Mouse (Mus musculus) lung, embryonic 16.5 days (tissue): ENCODE results near the gene Plxna4. TPM values are rescaled to one million over a fixed set of nuclear protein-coding genes. Genes with fewer than 3 reads are reported as not detected.
A peak's percentile ranks its signal among the peaks of the same experiment; 100 is the strongest.

Source experiments
- ATAC-seq: fragments of 200-750 bp; cut with Nextera tagmentation; 2 replicates; pipeline ENCODE4 v1.8.0; 2017; ENCODE audit warnings: low read depth, mild to moderate bottlenecking, moderate library complexity
- H3K27ac ChIP-seq: fragments of 300-500 bp; sonication (generic); 2 replicates; pipeline ENCODE4 v1.5.1; 2014; ENCODE audit warnings: mild to moderate bottlenecking, control low read depth, low read length
- H3K27me3 ChIP-seq: fragments of 300-500 bp; sonication (generic); 2 replicates; pipeline ENCODE4 v1.6.1; 2014; ENCODE audit warnings: low read depth, low read length, mixed read lengths; ENCODE audit not compliant: control insufficient read depth, insufficient read depth
- H3K36me3 ChIP-seq: fragments of 300-500 bp; sonication (generic); 2 replicates; pipeline ENCODE4 v1.6.1; 2014; ENCODE audit warnings: low read length; ENCODE audit not compliant: control insufficient read depth, insufficient read depth
- H3K4me1 ChIP-seq: fragments of 300-500 bp; sonication (generic); replicated peaks from 2 replicates; pipeline ENCODE4 v1.6.1; 2014; ENCODE audit warnings: low read length, mixed read lengths; ENCODE audit not compliant: control insufficient read depth, insufficient read depth
- H3K4me2 ChIP-seq: fragments of 300-500 bp; sonication (generic); 2 replicates; pipeline ENCODE4 v1.6.1; 2014; ENCODE audit warnings: low read depth, low read length, control low read depth
- H3K4me3 ChIP-seq: fragments of 300-500 bp; sonication (generic); 2 replicates; pipeline ENCODE4 v1.5.1; 2014; ENCODE audit warnings: mild to moderate bottlenecking, low read length, control low read depth
- H3K9ac ChIP-seq: fragments of 300-500 bp; sonication (generic); 2 replicates; pipeline ENCODE4 v1.6.1; 2014; ENCODE audit warnings: low read length, control low read depth
- H3K9me3 ChIP-seq: fragments of 300-500 bp; sonication (generic); 2 replicates; pipeline ENCODE4 v1.6.1; 2016; ENCODE audit warnings: low read length; ENCODE audit not compliant: control insufficient read depth
- WGBS: fragments of 180-500 bp; shearing (Covaris S2); extraction: QIAGEN DNeasy Blood & Tissue Kit; methylation state at CpG from one replicate; pipeline ENCODE4 v1.1.7; 2014; 5-methylcytosine and 5-hydroxymethylcytosine counted together
- polyA plus RNA-seq: library from polyadenylated mRNA; unstranded; fragments of >200 nt; fragmentation: Nextera tagmentation; extraction: Ambion mirVana; gene quantifications from 2 replicates; pipeline ENCODE4 v1.2.1, GENCODE M21; 2015

Gene Plxna4
- polyA plus RNA-seq, 1 experiment from 2014 or later = 1.8 TPM

DNA sequence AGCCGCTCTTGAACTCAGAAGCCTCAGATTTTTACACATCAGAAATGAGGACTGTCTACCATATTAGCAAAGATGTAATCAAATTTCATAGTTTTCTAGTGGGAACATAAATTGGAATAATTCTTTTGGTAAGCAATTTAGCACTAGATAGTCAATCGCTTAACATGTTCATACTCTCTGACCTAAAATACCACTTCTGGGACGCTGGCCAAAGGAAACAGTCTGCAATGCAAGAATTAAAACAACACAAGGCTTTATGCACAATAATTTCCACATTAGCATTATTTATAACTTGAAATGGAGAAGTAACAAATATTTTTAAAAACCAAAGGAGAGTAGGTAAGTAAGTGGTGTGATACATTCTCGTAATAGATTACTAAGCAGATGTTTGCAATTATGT, 170.6 kb downstream of the Plxna4 start:
- Histone ChIP-seq H3K4me1 (no peaks in the 10 kb centered on the region), H3K9me3 (no peaks in the 10 kb centered on the region), H3K4me3 (no peak overlapping the region), H3K36me3 (no peaks in the 10 kb centered on the region), H3K4me2 (no peak overlapping the region), H3K9ac (no peak overlapping the region), H3K27me3 (no peaks in the 10 kb centered on the region), H3K27ac (no peak overlapping the region)
- WGBS = 64% methylated on average over 4 of the region's 4 CpGs
- no peak for ATAC-seq

DNA sequence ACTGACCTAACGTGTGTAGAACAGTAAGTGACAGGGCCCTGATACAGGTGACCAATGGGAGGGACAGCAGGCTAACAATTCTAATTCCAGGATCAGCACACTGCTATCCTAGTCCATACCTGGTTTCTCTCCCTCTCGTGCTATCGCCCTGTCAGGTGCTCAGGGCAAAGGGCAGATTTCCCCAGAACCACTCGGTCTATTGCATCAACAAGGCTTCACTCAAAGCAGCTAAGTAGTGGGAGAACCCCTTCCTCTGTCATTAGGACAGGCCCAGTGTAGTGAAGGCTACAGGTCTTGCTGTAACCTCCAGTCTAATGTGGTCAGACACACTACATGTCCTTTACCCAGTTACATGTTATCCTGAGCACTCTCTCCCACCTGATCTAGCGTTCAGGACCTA, 176.7 kb downstream of the Plxna4 start:
- Histone ChIP-seq H3K9me3 (no peaks in the 10 kb centered on the region), H3K27ac (no peak overlapping the region), H3K4me1 (no peaks in the 10 kb centered on the region), H3K4me3 (no peak overlapping the region), H3K27me3 (no peaks in the 10 kb centered on the region), H3K36me3 (no peaks in the 10 kb centered on the region), H3K4me2 (no peak overlapping the region), H3K9ac (no peak overlapping the region)
- 54% methylated on average over 5 of the region's 5 CpGs for WGBS
- ATAC-seq = no peak

DNA sequence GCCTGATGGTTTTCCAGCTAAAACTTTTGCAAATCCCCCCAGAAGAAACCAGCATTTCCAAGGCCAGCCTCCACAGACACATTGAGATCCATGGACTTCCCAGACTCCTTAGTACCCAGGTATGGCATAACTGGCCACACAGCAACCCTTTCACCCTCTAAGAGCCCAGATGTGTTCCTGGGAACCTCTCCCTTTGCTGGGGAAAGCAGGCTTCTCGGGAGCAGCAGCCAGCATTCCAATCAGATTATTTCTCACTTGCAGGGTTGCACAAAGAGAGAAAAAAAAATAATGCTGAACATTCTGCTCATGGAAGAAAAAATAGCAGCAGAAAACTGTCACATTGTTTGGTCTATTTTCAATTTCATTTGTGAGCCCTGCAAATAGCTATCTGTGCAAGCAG, 178.4 kb downstream of the Plxna4 start:
- H3K4me2 ChIP-seq = no peak overlapping the region
- no peak for ATAC-seq
- H3K36me3 ChIP-seq = no peaks in the 10 kb centered on the region
- H3K4me1 ChIP-seq = no peaks in the 10 kb centered on the region
- no peaks in the 10 kb centered on the region for H3K27me3 ChIP-seq
- H3K9ac ChIP-seq = no peak overlapping the region
- WGBS = 17% methylated on average over 1 of the region's 1 CpGs
- H3K9me3 ChIP-seq = no peaks in the 10 kb centered on the region
- no peak overlapping the region for H3K4me3 ChIP-seq
- no peak overlapping the region for H3K27ac ChIP-seq

DNA sequence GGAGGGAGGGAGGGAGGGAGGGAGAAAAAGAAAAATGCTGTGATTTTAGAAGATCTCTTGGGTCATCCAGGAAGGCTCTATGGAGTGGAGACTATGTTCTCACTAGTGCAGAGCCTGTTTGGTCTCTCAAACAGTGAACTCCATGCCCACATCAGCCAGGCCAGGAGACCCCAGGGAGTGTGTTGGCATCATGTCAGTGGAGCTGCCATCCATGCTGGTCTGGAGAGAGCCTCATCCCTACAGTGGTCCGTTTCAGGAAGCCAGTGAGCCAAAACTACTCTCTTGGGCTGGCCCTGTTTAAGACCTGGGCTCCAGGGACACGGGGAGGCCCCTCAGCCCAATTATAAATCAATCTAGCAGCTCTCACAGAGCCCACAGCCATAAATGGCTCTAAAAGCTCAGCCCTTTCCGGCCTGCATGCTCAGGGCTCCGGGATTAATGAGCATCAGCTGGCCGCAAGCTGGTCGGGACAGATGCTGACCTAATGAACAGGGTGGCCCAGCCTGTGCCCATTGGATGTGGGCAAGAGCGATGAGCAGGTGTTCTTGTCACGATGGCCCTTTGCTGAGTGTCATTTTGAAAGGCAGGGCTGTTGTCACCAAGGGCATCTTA, 180.3 kb downstream of the Plxna4 start:
- H3K9me3 ChIP-seq = no peaks in the 10 kb centered on the region
- no peaks in the 10 kb centered on the region for H3K4me1 ChIP-seq
- WGBS = 56% methylated on average over 8 of the region's 8 CpGs
- no peak for ATAC-seq
- no peak overlapping the region for H3K4me3 ChIP-seq
- H3K27ac ChIP-seq = no peak overlapping the region
- H3K9ac ChIP-seq = no peak overlapping the region
- H3K27me3 ChIP-seq = no peaks in the 10 kb centered on the region
- H3K4me2 ChIP-seq = no peak overlapping the region
- no peaks in the 10 kb centered on the region for H3K36me3 ChIP-seq

DNA sequence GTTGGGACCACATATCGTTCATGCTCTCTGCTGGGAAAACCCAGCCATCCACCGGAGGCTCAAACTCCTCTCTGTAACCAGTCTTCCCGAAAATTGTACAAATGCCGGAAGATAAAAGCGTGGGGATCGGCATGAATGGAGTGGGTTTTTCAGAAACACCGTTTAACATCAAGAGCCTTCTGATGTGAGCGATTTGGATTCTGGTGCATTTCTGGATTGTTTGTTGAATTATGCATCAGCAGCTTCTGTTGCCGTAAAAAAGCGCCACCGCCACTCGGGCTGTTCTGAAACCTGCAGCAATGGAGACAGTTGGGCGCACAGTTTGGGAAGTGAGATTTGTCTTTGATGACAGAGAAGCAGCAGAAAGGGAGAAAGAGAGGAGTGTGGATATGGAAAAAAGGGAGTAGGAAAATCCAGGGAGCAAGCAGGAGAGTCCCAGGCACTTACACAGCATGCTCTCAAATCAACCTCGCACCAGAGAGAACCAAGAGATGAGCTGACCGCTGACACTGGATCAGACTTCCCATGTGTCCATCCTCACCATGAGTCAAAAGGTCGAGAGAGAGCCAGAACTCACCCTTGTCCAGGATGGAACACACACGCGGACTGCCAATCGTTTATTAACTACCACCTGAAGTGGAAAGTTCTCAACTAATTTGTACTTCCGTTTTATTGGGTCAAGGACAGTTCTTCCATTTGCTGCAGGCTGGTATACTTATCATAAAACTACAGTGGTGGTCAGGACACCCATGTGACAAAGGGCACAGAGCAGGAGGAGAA, 181.5 kb downstream of the Plxna4 start:
- no peaks in the 10 kb centered on the region for H3K27me3 ChIP-seq
- no peak overlapping the region for H3K4me3 ChIP-seq
- no peak overlapping the region for H3K27ac ChIP-seq
- H3K36me3 ChIP-seq = no peaks in the 10 kb centered on the region
- 84% methylated on average over 20 of the region's 20 CpGs for WGBS
- ATAC-seq = no peak
- no peaks in the 10 kb centered on the region for H3K9me3 ChIP-seq
- H3K9ac ChIP-seq = no peak overlapping the region
- no peak overlapping the region for H3K4me2 ChIP-seq
- H3K4me1 ChIP-seq = no peaks in the 10 kb centered on the region

DNA sequence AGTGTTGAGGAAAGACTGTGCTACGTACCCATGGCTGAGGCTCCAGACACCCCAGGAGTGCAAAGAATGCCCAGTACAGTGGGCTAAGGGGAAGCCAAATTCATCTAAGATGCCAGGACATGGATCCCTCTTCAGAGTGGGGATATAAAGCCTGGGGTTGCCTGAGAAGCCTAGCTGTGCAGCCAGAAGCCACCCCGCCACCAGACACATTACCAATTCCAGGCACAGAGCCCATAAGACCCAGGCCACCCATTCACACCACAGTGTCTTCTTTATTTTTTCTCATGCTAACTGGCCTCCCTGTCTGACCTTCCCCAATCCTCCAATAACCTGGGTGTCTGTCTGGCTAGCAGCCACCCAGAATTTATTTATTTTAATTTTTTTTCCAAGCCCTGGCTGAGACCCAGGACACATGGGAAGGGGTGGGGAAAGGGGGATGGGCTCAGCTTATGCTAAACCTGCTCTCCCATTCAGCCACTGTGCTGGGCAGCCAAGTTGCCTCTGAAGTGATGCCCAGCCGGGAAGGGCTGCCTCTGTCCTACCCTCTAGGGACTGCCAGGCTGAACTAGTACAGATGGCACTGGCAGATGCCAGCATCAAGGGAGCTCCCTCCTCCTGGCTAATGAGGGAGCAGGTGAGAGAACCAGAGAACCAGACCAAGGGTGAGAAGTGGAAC, 185.3 kb downstream of the Plxna4 start:
- Histone ChIP-seq H3K27me3 (no peaks in the 10 kb centered on the region), H3K9ac (no peak overlapping the region)

DNA sequence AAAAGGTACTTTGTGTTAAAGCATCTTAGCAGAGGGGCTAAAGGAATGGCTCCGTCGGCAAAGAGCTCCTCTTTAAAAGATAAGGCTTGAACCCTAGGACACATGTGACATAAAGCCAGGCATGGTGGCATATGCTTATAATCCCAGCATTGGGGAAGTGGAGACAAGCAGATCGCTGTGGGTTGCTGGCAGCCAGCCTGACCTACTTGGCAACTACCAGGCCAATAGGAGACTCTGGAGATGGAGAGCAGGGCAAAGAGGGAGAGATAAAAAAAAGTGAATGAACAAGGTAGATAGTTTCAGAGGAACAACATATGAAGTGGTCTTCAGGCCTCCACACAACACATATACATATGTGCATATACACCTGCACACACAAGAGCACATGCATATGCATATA, 189.7 kb downstream of the Plxna4 start:
- no peak overlapping the region for H3K4me2 ChIP-seq
- no peak overlapping the region for H3K27ac ChIP-seq
- H3K4me1 ChIP-seq = peaks cover 8% of the 10 kb centered on the region; the same call in 1 of the 2 replicates
- no peak overlapping the region for H3K4me3 ChIP-seq
- H3K9me3 ChIP-seq = no peaks in the 10 kb centered on the region
- H3K9ac ChIP-seq = no peak overlapping the region
- no peak for ATAC-seq
- no peaks in the 10 kb centered on the region for H3K36me3 ChIP-seq
- H3K27me3 ChIP-seq = no peaks in the 10 kb centered on the region
- WGBS = 78% methylated on average over 3 of the region's 3 CpGs

More for the DNA sequence above, 185.3 kb downstream of the Plxna4 start:
- Histone ChIP-seq H3K9me3 (no peaks in the 10 kb centered on the region), H3K4me3 (no peak overlapping the region), H3K4me1 (no peaks in the 10 kb centered on the region), H3K4me2 (no peak overlapping the region), H3K27ac (no peak overlapping the region), H3K36me3 (no peaks in the 10 kb centered on the region)
- ATAC-seq = no peak
- WGBS = 59% methylated on average over 3 of the region's 3 CpGs

DNA sequence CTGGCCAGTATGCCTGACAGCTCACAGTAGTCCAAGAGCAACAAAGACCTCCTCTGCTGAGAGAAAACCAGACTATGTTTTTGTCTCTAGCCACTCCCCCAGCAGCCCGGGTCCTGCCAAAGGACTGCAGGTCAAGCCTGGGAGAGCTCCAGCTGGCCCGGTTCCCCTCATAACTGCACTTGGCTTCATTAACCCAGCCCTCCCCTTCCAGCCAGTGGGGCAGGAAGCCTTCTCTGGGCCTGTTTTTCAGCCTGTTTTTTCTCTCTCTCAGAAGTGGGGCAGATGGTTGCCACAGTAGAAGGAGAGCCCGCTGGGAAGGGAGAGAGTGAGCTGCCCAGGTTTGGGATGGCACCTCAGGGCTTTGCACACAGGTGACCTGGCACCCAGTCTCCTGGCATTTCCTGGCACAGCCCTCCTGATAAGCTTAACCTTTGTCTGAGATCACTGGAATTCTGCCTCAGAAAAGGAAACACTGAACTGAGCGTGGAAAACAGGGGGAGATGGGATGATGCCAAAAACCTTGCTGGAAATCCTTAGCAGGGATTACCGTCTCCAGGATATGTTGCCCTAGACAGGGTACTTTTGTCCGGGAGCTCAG, 190.8 kb downstream of the Plxna4 start:
- H3K27ac ChIP-seq = peak overlapping the region; percentile 38; the same call in 1 of the 2 replicates
- H3K4me2 ChIP-seq = no peak overlapping the region
- ATAC-seq = peak; percentile 91
- no peak overlapping the region for H3K4me3 ChIP-seq
- H3K4me1 ChIP-seq = peaks cover 8% of the 10 kb centered on the region; the same call in 1 of the 2 replicates
- no peak overlapping the region for H3K9ac ChIP-seq
- 26% methylated on average over 6 of the region's 6 CpGs for WGBS
- no peaks in the 10 kb centered on the region for H3K9me3 ChIP-seq
- no peaks in the 10 kb centered on the region for H3K27me3 ChIP-seq
- H3K36me3 ChIP-seq = no peaks in the 10 kb centered on the region

DNA sequence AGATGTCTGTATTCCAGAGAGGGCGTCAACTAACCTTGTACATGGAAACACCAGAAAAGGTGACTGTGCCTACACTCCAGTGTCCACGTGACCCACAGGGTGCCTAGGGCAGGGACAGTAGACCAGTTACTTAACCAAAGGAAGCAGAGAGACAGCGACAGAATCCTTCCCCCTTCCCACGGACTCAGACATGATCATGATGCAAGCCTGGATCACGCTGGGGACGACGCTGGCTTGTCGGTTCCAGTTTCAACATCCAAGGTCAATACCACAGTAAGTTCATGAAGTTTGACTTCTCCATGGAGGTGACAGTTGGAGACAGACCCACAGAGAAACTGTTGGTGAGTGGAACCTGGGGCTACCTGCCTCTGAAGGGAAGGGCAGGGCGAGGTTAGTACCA, 192.6 kb downstream of the Plxna4 start:
- ATAC-seq = no peak
- H3K4me1 ChIP-seq = peaks cover 8% of the 10 kb centered on the region; the same call in 1 of the 2 replicates
- H3K27ac ChIP-seq = no peak overlapping the region
- H3K27me3 ChIP-seq = no peaks in the 10 kb centered on the region
- no peak overlapping the region for H3K4me2 ChIP-seq
- H3K9me3 ChIP-seq = no peaks in the 10 kb centered on the region
- no peak overlapping the region for H3K9ac ChIP-seq
- no peak overlapping the region for H3K4me3 ChIP-seq
- WGBS = 88% methylated on average over 9 of the region's 9 CpGs
- H3K36me3 ChIP-seq = no peaks in the 10 kb centered on the region
